Mouse (Mus musculus) spleen, adult 10 weeks (tissue): ENCODE measurements around the gene Incenp. TPM values are rescaled to one million over a fixed set of nuclear protein-coding genes. Genes with fewer than 3 reads are reported as not detected.

Experiments used
- polyA plus RNA-seq: library from polyadenylated mRNA; stranded (reverse); fragments of 350-450 nt; fragmentation: Illumina TruSeq; extraction: RNeasy Lipid Tissue Mini Kit (QIAGEN cat#74804); gene quantifications from one replicate; pipeline ENCODE4 v1.2.3, GENCODE M21; 2015; ENCODE audit warnings: low replicate concordance; ENCODE audit not compliant: insufficient read depth

The Incenp gene
- 43.2 TPM for polyA plus RNA-seq

DNA sequence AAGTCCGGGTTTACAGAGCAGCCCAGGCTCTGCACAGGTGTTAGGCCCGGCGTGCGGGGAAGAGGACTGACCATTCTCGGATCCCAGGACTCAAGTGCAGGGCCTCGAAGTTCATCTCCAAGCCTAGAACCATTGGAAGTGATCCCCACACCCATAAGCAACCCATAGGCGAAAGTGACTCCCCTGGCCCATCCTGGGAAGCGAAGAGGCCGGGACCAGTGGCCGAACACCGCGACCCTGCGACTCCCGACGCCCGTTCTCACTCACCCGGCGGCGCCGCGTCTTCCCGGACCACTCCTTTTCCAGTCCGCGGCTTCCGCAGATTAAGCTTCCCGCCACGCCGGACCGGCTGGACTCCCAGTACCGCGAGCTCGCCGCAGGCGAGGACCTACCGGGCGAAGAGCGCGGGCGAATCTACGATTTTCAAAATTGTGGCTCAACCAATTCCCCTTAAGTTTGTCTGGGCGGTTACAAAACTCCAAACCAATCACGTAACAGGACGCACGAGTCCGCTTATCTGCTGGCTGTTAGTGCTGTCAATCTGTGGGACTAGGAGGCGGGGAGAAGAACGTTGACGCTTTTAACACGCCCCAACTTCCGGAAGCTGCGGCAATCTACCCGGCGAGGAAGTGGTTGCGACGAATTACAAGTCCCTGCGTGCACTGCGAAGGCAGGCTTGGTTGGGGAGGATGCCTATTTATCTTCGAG, at the start of gene Incenp:
TSS of gene Incenp (minus strand) at position 480 of the 708 bp plus-strand sequence.

GRCm38 (mm10) chr19:9847262-9847661, 52.1 kb downstream of the Incenp start, which contains the start of gene Scgb2a2:
Gene Scgb2a2 (plus strand): TSS chr19:9847562.

Other genes starting within 250 kb of the Incenp start
- gene Scgb2a2, start 52.0 kb downstream of the Incenp start, polyA plus RNA-seq, result not detected
- gene Fth1, start 81.0 kb upstream of the Incenp start, polyA plus RNA-seq, result 3,084 TPM
- gene Best1, start 102.1 kb upstream of the Incenp start, polyA plus RNA-seq, result 0.22 TPM
- 16.4 TPM for gene Rab3il1, start 102.1 kb upstream of the Incenp start, polyA plus RNA-seq
- 6.7 TPM for gene Fads3, start 142.0 kb upstream of the Incenp start, polyA plus RNA-seq
- gene Fads2, start 202.2 kb upstream of the Incenp start, polyA plus RNA-seq, result 7.3 TPM